Mouse (Mus musculus) forebrain, embryonic 16.5 days (tissue): ENCODE measurements around the gene Psmc3ip. TPM values are rescaled to one million over a fixed set of nuclear protein-coding genes. Genes with fewer than 3 reads are reported as not detected.
A peak's percentile ranks its signal among the peaks of the same experiment; 100 is the strongest.
"Not testable (repeated sequence)": the region's sequence is repeated elsewhere in the genome, so short reads cannot be mapped to it uniquely, and the experiment has no call there.

Source experiments
- ATAC-seq: fragments of 200-750 bp; cut with Nextera tagmentation; 2 replicates; pipeline ENCODE4 v1.8.0; 2017; ENCODE audit warnings: mild to moderate bottlenecking, moderate library complexity
- H3K27ac ChIP-seq: fragments of 300-500 bp; sonication (generic); 2 replicates; pipeline ENCODE4 v1.5.1; 2014; ENCODE audit warnings: low read length, control low read depth
- H3K27me3 ChIP-seq: fragments of 300-500 bp; sonication (generic); replicated peaks from 2 replicates; pipeline ENCODE4 v1.6.1; 2014; ENCODE audit warnings: low read length; ENCODE audit not compliant: control insufficient read depth, insufficient read depth
- H3K36me3 ChIP-seq: fragments of 300-500 bp; sonication (generic); 2 replicates; pipeline ENCODE4 v1.6.1; 2014; ENCODE audit not compliant: control insufficient read depth, insufficient read depth
- H3K4me1 ChIP-seq: fragments of 300-500 bp; sonication (generic); replicated peaks from 2 replicates; pipeline ENCODE4 v1.6.1; 2014; ENCODE audit warnings: low read length; ENCODE audit not compliant: control insufficient read depth, insufficient read depth
- H3K4me2 ChIP-seq: fragments of 300-500 bp; sonication (generic); 2 replicates; pipeline ENCODE4 v1.6.1; 2014; ENCODE audit warnings: mild to moderate bottlenecking, low read length, control low read depth
- H3K4me3 ChIP-seq: fragments of 300-500 bp; sonication (generic); replicated peaks from 2 replicates; pipeline ENCODE4 v1.5.1; 2014; ENCODE audit warnings: mild to moderate bottlenecking, low read length, control low read depth
- H3K9ac ChIP-seq: fragments of 300-500 bp; sonication (generic); replicated peaks from 2 replicates; pipeline ENCODE4 v1.6.1; 2014; ENCODE audit warnings: low read depth, low read length, control low read depth
- H3K9me3 ChIP-seq: fragments of 300-500 bp; sonication (generic); 2 replicates; pipeline ENCODE4 v1.6.1; 2016; ENCODE audit warnings: low read length; ENCODE audit not compliant: control insufficient read depth
- WGBS: fragments of 180-500 bp; shearing (Covaris S2); extraction: QIAGEN DNeasy Blood & Tissue Kit; methylation state at CpG from one replicate; pipeline ENCODE4 v1.1.7; 2014; 5-methylcytosine and 5-hydroxymethylcytosine counted together
- polyA plus RNA-seq: library from polyadenylated mRNA; unstranded; fragments of >200 nt; fragmentation: Nextera tagmentation; extraction: Ambion mirVana; gene quantifications from 2 replicates; pipeline ENCODE4 v1.2.1, GENCODE M21; 2015

Psmc3ip gene
- polyA plus RNA-seq, 1 experiment from 2014 or later, result 43.6 TPM

GRCm38 (mm10) chr11:101133037-101133436 lies 37.8 kb upstream of the Psmc3ip start:
- H3K4me3 ChIP-seq, result no peak overlapping the region
- no peaks in the 10 kb centered on the region for H3K9me3 ChIP-seq
- no peak overlapping the region for H3K4me2 ChIP-seq
- ATAC-seq, result no peak
- no peaks in the 10 kb centered on the region for H3K36me3 ChIP-seq
- no peak overlapping the region for H3K27ac ChIP-seq
- no peaks in the 10 kb centered on the region for H3K27me3 ChIP-seq
- H3K9ac ChIP-seq, result no peak overlapping the region
- H3K4me1 ChIP-seq, result no peaks in the 10 kb centered on the region
- 77% methylated on average over 12 of the region's 12 CpGs for WGBS

GRCm38 (mm10) chr11:101131701-101132100 lies 36.5 kb upstream of the Psmc3ip start:
- ATAC-seq, result no peak
- 84% methylated on average over 6 of the region's 6 CpGs for WGBS
- Histone ChIP-seq H3K27me3 (no peaks in the 10 kb centered on the region), H3K4me3 (no peak overlapping the region), H3K4me1 (no peaks in the 10 kb centered on the region), H3K27ac (no peak overlapping the region), H3K9ac (no peak overlapping the region), H3K36me3 (peaks cover 5% of the 10 kb centered on the region), H3K9me3 (peaks cover 3% of the 10 kb centered on the region; the same call in 1 of the 2 replicates), H3K4me2 (no peak overlapping the region)

GRCm38 (mm10) chr11:101131187-101131586 lies 36.0 kb upstream of the Psmc3ip start:
- Histone ChIP-seq H3K27me3 (no peaks in the 10 kb centered on the region), H3K27ac (no peak overlapping the region), H3K9ac (no peak overlapping the region), H3K4me2 (no peak overlapping the region), H3K4me1 (no peaks in the 10 kb centered on the region), H3K4me3 (no peak overlapping the region), H3K36me3 (peaks cover 10% of the 10 kb centered on the region), H3K9me3 (peaks cover 4% of the 10 kb centered on the region; the same call in 1 of the 2 replicates)
- WGBS, result 77% methylated on average over 2 of the region's 2 CpGs
- no peak for ATAC-seq

- WGBS, result 59% methylated on average over 18 of the region's 18 CpGs
- Histone ChIP-seq H3K4me3 (no peak overlapping the region), H3K9me3 (peaks cover 4% of the 10 kb centered on the region; the same call in 1 of the 2 replicates), H3K4me2 (no peak overlapping the region), H3K9ac (no peak overlapping the region), H3K4me1 (no peaks in the 10 kb centered on the region), H3K27ac (no peak overlapping the region), H3K27me3 (no peaks in the 10 kb centered on the region), H3K36me3 (peaks cover 15% of the 10 kb centered on the region)
- no peak for ATAC-seq
These were observed 35.0 kb upstream of the Psmc3ip start for GRCm38 (mm10) chr11:101130056-101130756.

- H3K27me3 ChIP-seq, result no peaks in the 10 kb centered on the region
- WGBS, result 84% methylated on average over 11 of the region's 11 CpGs
- H3K9ac ChIP-seq, result no peak overlapping the region
- no peak overlapping the region for H3K4me3 ChIP-seq
- no peaks in the 10 kb centered on the region for H3K4me1 ChIP-seq
- no peak for ATAC-seq
- H3K36me3 ChIP-seq, result peaks cover 15% of the 10 kb centered on the region
- peaks cover 4% of the 10 kb centered on the region; the same call in 1 of the 2 replicates for H3K9me3 ChIP-seq
- H3K4me2 ChIP-seq, result no peak overlapping the region
- no peak overlapping the region for H3K27ac ChIP-seq
These were observed 33.9 kb upstream of the Psmc3ip start for GRCm38 (mm10) chr11:101128996-101129577.

GRCm38 (mm10) chr11:101127075-101127474 lies 31.8 kb upstream of the Psmc3ip start:
- Histone ChIP-seq H3K27ac (no peak overlapping the region), H3K9ac (no peak overlapping the region), H3K36me3 (peaks cover 18% of the 10 kb centered on the region), H3K4me2 (no peak overlapping the region), H3K9me3 (peaks cover 4% of the 10 kb centered on the region; the same call in 1 of the 2 replicates), H3K4me1 (no peaks in the 10 kb centered on the region), H3K27me3 (no peaks in the 10 kb centered on the region), H3K4me3 (no peak overlapping the region)
- ATAC-seq, result no peak
- WGBS, result 93% methylated on average over 1 of the region's 1 CpGs

- H3K36me3 ChIP-seq, result peaks cover 18% of the 10 kb centered on the region
- 89% methylated on average over 7 of the region's 9 CpGs for WGBS
These were observed 29.8 kb upstream of the Psmc3ip start for GRCm38 (mm10) chr11:101125008-101125407.

GRCm38 (mm10) chr11:101124494-101124893 lies 29.3 kb upstream of the Psmc3ip start:
- ATAC-seq, H3K4me3 ChIP-seq, H3K4me1 ChIP-seq, H3K4me2 ChIP-seq, H3K9me3 ChIP-seq, H3K27ac ChIP-seq, H3K9ac ChIP-seq, H3K27me3 ChIP-seq: not testable (repeated sequence)
- 97% methylated on average over 8 of the region's 8 CpGs for WGBS
- peaks cover 18% of the 10 kb centered on the region for H3K36me3 ChIP-seq

More at GRCm38 (mm10) chr11:101125008-101125407, 29.8 kb upstream of the Psmc3ip start:
- not testable (repeated sequence) for ATAC-seq, H3K4me3 ChIP-seq, H3K27ac ChIP-seq, H3K9me3 ChIP-seq, H3K4me1 ChIP-seq, H3K9ac ChIP-seq, H3K27me3 ChIP-seq, H3K4me2 ChIP-seq

- H3K4me3 ChIP-seq, result peak overlapping the region; percentile 91
- H3K4me1 ChIP-seq, result peaks cover 36% of the 10 kb centered on the region
- no peaks in the 10 kb centered on the region for H3K27me3 ChIP-seq
- H3K9me3 ChIP-seq, result no peaks in the 10 kb centered on the region
- ATAC-seq, result no peak
- peak overlapping the region; percentile 85 for H3K9ac ChIP-seq
- peaks cover 6% of the 10 kb centered on the region for H3K36me3 ChIP-seq
- WGBS, result 17% methylated on average over 19 of the region's 19 CpGs
- peak overlapping the region; percentile 92 for H3K27ac ChIP-seq
- H3K4me2 ChIP-seq, result peak overlapping the region; percentile 99
These were observed 25.4 kb upstream of the Psmc3ip start for GRCm38 (mm10) chr11:101120545-101121188.
